Mouse (Mus musculus) MEL (cell line): ENCODE data around the gene Slc4a10. TPM values are rescaled to one million over a fixed set of nuclear protein-coding genes. Genes with fewer than 3 reads are reported as not detected.

Experiments used
- DNase-seq: peaks from one replicate; pipeline ENCODE4 v3.0.0; 2011; ENCODE audit warnings: low read depth, low spot score
- H3K27ac ChIP-seq: 2 replicates; pipeline ENCODE4 v1.5.1; 2012; ENCODE audit warnings: low read depth, mild to moderate bottlenecking, control low read depth, low read length, moderate library complexity; ENCODE audit not compliant: control insufficient read depth
- H3K27me3 ChIP-seq, 2 experiments: fragments of 150-350 bp in 1 of 2; sonication (generic) in 1 of 2; 2 replicates each; pipeline ENCODE4 v1.6.1; 2012; ENCODE audit warnings: low read length in 2 of 2, mild to moderate bottlenecking in 2 of 2, improper control_type of control experiment in 1 of 2, moderate library complexity in 1 of 2; ENCODE audit not compliant: insufficient read depth in 2 of 2, control insufficient read depth in 1 of 2
- H3K36me3 ChIP-seq, 2 experiments: 2 replicates each; pipeline ENCODE4 v1.6.1; 2012 to 2014; ENCODE audit warnings: low read length in 2 of 2, improper control_type of control experiment in 1 of 2, inconsistent platforms in 1 of 2, mild to moderate bottlenecking in 1 of 2; ENCODE audit not compliant: insufficient read depth in 2 of 2, control insufficient read depth in 1 of 2
- H3K4me1 ChIP-seq, 2 experiments: fragments of 150-350 bp in 1 of 2; sonication (generic) in 1 of 2; 2 replicates each; pipeline ENCODE4 v1.6.1; 2012; ENCODE audit warnings: low read length in 2 of 2, improper control_type of control experiment in 1 of 2, mild to moderate bottlenecking in 1 of 2; ENCODE audit not compliant: insufficient read depth in 2 of 2, control insufficient read depth in 1 of 2
- H3K4me3 ChIP-seq, 2 experiments: fragments of 150-350 bp in 1 of 2; sonication (generic) in 1 of 2; 2 replicates each; pipeline ENCODE4 v1.5.1; 2012; ENCODE audit warnings: low read depth in 2 of 2, low read length in 2 of 2, mild to moderate bottlenecking in 2 of 2, moderate library complexity in 2 of 2, control low read depth in 1 of 2, improper control_type of control experiment in 1 of 2; ENCODE audit not compliant: control insufficient read depth in 1 of 2, insufficient read depth in 1 of 2
- H3K79me2 ChIP-seq: 2 replicates; pipeline ENCODE4 v1.6.1; 2012; ENCODE audit warnings: mild to moderate bottlenecking, low read length, moderate library complexity; ENCODE audit not compliant: control insufficient read depth, poor library complexity, insufficient read depth
- H3K9ac ChIP-seq: 2 replicates; pipeline ENCODE4 v1.6.1; 2012; ENCODE audit warnings: low read depth, mild to moderate bottlenecking, control low read depth, low read length, moderate library complexity; ENCODE audit not compliant: control insufficient read depth, poor library complexity, severe bottlenecking
- H3K9me3 ChIP-seq: fragments of 150-350 bp; sonication (generic); replicated peaks from 2 replicates; pipeline ENCODE4 v1.6.1; 2012; ENCODE audit warnings: mild to moderate bottlenecking, low read length, improper control_type of control experiment, moderate library complexity; ENCODE audit not compliant: insufficient read depth
- CTCF ChIP-seq, 3 experiments: IDR thresholded peaks in 2 of 3; conservative IDR thresholded peaks in 1 of 3; 2 replicates each; pipeline ENCODE4 v1.5.1; 2011 to 2012; ENCODE audit warnings: low read length in 3 of 3, low read depth in 2 of 3, mild to moderate bottlenecking in 2 of 3, improper control_type of control experiment in 1 of 3, inconsistent platforms in 1 of 3, mixed read lengths in 1 of 3, moderate library complexity in 1 of 3; ENCODE audit not compliant: control insufficient read depth in 1 of 3, insufficient read depth in 1 of 3, poor library complexity in 1 of 3, severe bottlenecking in 1 of 3
- EP300 ChIP-seq, 2 experiments: IDR thresholded peaks; 2 replicates each; pipeline ENCODE4 v1.6.1; 2011; ENCODE audit warnings: improper control_type of control experiment in 2 of 2, low read length in 2 of 2, low read depth in 1 of 2, mild to moderate bottlenecking in 1 of 2
- ETS1 ChIP-seq: IDR thresholded peaks from 2 replicates; pipeline ENCODE4 v1.6.1; 2012; ENCODE audit warnings: low read depth, mild to moderate bottlenecking, inconsistent platforms, low read length, improper control_type of control experiment, moderate library complexity
- GATA1 ChIP-seq: IDR thresholded peaks from 2 replicates; pipeline ENCODE4 v1.6.1; 2011; ENCODE audit warnings: low read depth, low read length, improper control_type of control experiment
- HCFC1 ChIP-seq: IDR thresholded peaks from 2 replicates; pipeline ENCODE4 v1.6.1; 2012; ENCODE audit warnings: low read depth, mild to moderate bottlenecking, inconsistent platforms, low read length, improper control_type of control experiment, moderate library complexity
- MAFK ChIP-seq: IDR thresholded peaks from 2 replicates; pipeline ENCODE4 v1.6.1; 2011; ENCODE audit warnings: low read depth, mild to moderate bottlenecking, low read length, improper control_type of control experiment, borderline replicate concordance
- MAX ChIP-seq: IDR thresholded peaks from 2 replicates; pipeline ENCODE4 v1.6.1; 2011; ENCODE audit warnings: low read length, improper control_type of control experiment
- MAZ ChIP-seq: IDR thresholded peaks from 2 replicates; pipeline ENCODE4 v1.6.1; 2012; ENCODE audit warnings: low read depth, mild to moderate bottlenecking, inconsistent platforms, low read length, improper control_type of control experiment
- MEF2A ChIP-seq: IDR thresholded peaks from 2 replicates; pipeline ENCODE4 v1.6.1; 2014; ENCODE audit warnings: low read depth, mild to moderate bottlenecking, inconsistent platforms, low read length, improper control_type of control experiment; ENCODE audit not compliant: poor library complexity, insufficient replicate concordance, severe bottlenecking; ENCODE audit errors: extremely low read depth
- MYB ChIP-seq: IDR thresholded peaks from 2 replicates; pipeline ENCODE4 v1.6.1; 2011; ENCODE audit warnings: mild to moderate bottlenecking, low read depth, low read length, improper control_type of control experiment
- NRF1 ChIP-seq: IDR thresholded peaks from 2 replicates; pipeline ENCODE4 v1.6.1; 2014; ENCODE audit warnings: low read depth, mild to moderate bottlenecking, inconsistent platforms, low read length, improper control_type of control experiment, moderate library complexity; ENCODE audit not compliant: poor library complexity, insufficient read depth, severe bottlenecking
- POLR2A ChIP-seq, 2 experiments: IDR thresholded peaks; 2 replicates each; pipeline ENCODE4 v1.6.1; 2011 to 2012; ENCODE audit warnings: low read length in 2 of 2, mild to moderate bottlenecking in 2 of 2, control low read depth in 1 of 2, improper control_type of control experiment in 1 of 2, low read depth in 1 of 2, moderate library complexity in 1 of 2; ENCODE audit not compliant: control insufficient read depth in 1 of 2, insufficient read depth in 1 of 2, poor library complexity in 1 of 2
- POLR2AphosphoS5 ChIP-seq: IDR thresholded peaks from 2 replicates; pipeline ENCODE4 v1.6.1; 2012; ENCODE audit warnings: low read depth, borderline replicate concordance, mild to moderate bottlenecking, inconsistent platforms, low read length, moderate library complexity, mixed read lengths
- RAD21 ChIP-seq: IDR thresholded peaks from 2 replicates; pipeline ENCODE4 v1.6.1; 2011; ENCODE audit warnings: mild to moderate bottlenecking, low read depth, low read length, improper control_type of control experiment
- SMC3 ChIP-seq: IDR thresholded peaks from 2 replicates; pipeline ENCODE4 v1.6.1; 2011; ENCODE audit warnings: low read depth, low read length, improper control_type of control experiment
- TAL1 ChIP-seq: IDR thresholded peaks from 2 replicates; pipeline ENCODE4 v1.6.1; 2012; ENCODE audit warnings: mild to moderate bottlenecking, inconsistent platforms, low read length, moderate library complexity, mixed read lengths
- TCF12 ChIP-seq: IDR thresholded peaks from 2 replicates; pipeline ENCODE4 v1.6.1; 2014; ENCODE audit warnings: low read depth, mild to moderate bottlenecking, inconsistent platforms, low read length, improper control_type of control experiment, moderate library complexity
- UBTF ChIP-seq: IDR thresholded peaks from 2 replicates; pipeline ENCODE4 v1.6.1; 2012; ENCODE audit warnings: low read depth, mild to moderate bottlenecking, inconsistent platforms, low read length, improper control_type of control experiment, moderate library complexity, borderline replicate concordance; ENCODE audit not compliant: insufficient read depth
- USF1 ChIP-seq: IDR thresholded peaks from 2 replicates; pipeline ENCODE4 v1.6.1; 2014; ENCODE audit warnings: low read depth, mild to moderate bottlenecking, inconsistent platforms, low read length, improper control_type of control experiment, moderate library complexity
- USF2 ChIP-seq, 2 experiments: IDR thresholded peaks; 2 replicates each; pipeline ENCODE4 v1.6.1; 2011 to 2012; ENCODE audit warnings: improper control_type of control experiment in 2 of 2, low read length in 2 of 2, borderline replicate concordance in 1 of 2, inconsistent platforms in 1 of 2, low read depth in 1 of 2, mild to moderate bottlenecking in 1 of 2; ENCODE audit not compliant: insufficient read depth in 1 of 2
- ZC3H11A ChIP-seq: IDR thresholded peaks from 2 replicates; pipeline ENCODE4 v1.6.1; 2012; ENCODE audit warnings: low read depth, mild to moderate bottlenecking, inconsistent platforms, low read length, improper control_type of control experiment
- ZKSCAN1 ChIP-seq: IDR thresholded peaks from 2 replicates; pipeline ENCODE4 v1.6.1; 2012; ENCODE audit warnings: low read depth, mild to moderate bottlenecking, inconsistent platforms, low read length, improper control_type of control experiment, moderate library complexity
- ZMIZ1 ChIP-seq: IDR thresholded peaks from 2 replicates; pipeline ENCODE4 v1.6.1; 2012; ENCODE audit warnings: low read depth, mild to moderate bottlenecking, inconsistent platforms, low read length, improper control_type of control experiment, moderate library complexity
- ZNF384 ChIP-seq: IDR thresholded peaks from 2 replicates; pipeline ENCODE4 v1.6.1; 2012; ENCODE audit warnings: low read depth, mild to moderate bottlenecking, inconsistent platforms, low read length, improper control_type of control experiment
- polyA plus RNA-seq, 2 experiments: library from polyadenylated mRNA; stranded (reverse) in 1 of 2; unstranded in 1 of 2; fragments of >175 nt in 1 of 2; fragments of >200 nt in 1 of 2; gene quantifications; 2 replicates each; pipeline versions ENCODE4 v1.2.1 to v1.2.4; 2012; ENCODE audit warnings: low replicate concordance in 2 of 2, low read depth in 1 of 2; ENCODE audit not compliant: insufficient read length in 2 of 2, insufficient read depth in 1 of 2, missing spikeins in 1 of 2
- total RNA-seq: library from RNA; depleted of rRNA; stranded (reverse); fragments of 300-350 nt; gene quantifications from 2 replicates; pipeline ENCODE4 v1.2.3, GENCODE M21; 2012

Gene Slc4a10
- total and polyA plus RNA-seq, 3 experiments: 0.08 TPM; not detected in 2

DNA sequence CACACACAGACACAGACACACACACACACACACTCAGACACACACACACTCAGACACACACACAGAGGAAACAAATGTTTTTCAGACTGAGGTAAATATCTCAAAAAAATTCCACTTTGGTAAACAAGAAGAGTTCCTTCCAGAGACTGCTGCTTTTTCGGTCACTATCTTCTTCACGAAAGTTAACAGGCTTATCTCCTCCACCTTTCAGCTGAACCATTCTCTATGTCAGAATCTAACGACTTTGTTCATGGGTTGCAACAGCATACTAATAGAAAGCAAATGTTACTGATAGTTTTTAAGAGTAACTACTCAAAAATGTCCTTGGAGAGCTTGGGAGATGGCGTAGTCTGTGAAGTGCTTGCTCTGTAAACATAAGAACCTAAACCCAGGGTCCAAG is 241.3 kb downstream of the Slc4a10 start:
- TF ChIP-seq SMC3: 0 out of 2 replicates have a peak, but pooled peaks have one; percentile 3
- peak; percentile 58 for TF ChIP-seq GATA1
- peak in 1 of 2 experiments; percentile 42; a peak in 1 of 4 replicates for TF ChIP-seq EP300 (IDR thresholded peaks at IDR 0.05; ENCODE audit: low read depth in 1 of 2, low read length in 2 of 2)
- TF ChIP-seq ZNF384: 0 out of 2 replicates have a peak, but pooled peaks have one; percentile 15
- TF ChIP-seq ETS1: 0 out of 2 replicates have a peak, but pooled peaks have one; percentile 26
- TF ChIP-seq MYB: no peak
- Histone ChIP-seq H3K9ac (no peak overlapping the region), H3K4me3 (no peak overlapping the region), H3K27me3 (no peaks in the 10 kb centered on the region), H3K36me3 (peaks cover 0 to 12% of the 10 kb centered on the region in 2 experiments; a peak in 2 of 4 replicates), H3K27ac (no peak overlapping the region), H3K4me1 (peaks cover 5 to 6% of the 10 kb centered on the region in 2 experiments; a peak in 3 of 4 replicates), H3K79me2 (no peaks in the 10 kb centered on the region), H3K9me3 (no peaks in the 10 kb centered on the region)
- DNase-seq: peak; percentile 32

DNA sequence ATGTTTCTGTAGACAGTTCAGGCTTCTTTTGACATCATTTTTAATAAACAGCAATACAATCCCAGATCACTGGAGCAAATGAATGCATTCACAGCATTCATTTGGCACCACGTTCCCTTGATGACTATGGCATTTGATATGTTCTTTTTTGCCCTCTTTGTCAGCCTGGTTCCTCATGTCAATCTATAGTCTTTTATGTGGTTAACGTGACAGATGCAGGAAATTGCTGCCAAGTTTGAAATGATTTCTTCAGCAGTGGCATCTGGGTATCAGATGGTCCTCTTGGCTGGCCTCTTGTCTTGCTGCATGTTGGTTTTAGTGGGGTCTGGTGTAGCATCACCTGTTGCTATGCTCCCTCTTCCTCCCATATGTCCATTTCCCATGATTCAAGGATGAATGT is 247.6 kb downstream of the Slc4a10 start:
- DNase-seq: peak; percentile 14
- H3K9ac ChIP-seq: no peak overlapping the region

DNA sequence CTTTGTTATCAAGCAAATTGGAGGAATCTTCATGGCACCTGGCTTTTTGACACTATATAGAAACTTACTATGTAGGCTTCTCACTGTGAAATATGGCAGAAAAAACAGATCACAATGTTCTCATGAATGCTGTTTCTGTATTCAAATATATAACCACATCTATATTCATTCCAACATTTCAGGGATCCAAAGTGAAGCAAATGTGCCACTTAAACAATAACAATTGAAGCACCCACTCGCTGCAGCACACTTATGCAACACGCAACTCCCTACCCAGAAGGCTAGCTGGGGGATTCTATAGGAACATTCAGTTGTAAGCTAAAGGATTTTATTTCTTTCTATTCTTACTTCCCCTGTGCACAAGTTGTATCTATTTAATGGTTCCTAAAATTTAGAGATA is 255.5 kb downstream of the Slc4a10 start:
- Histone ChIP-seq H3K9me3 (no peaks in the 10 kb centered on the region), H3K79me2 (no peaks in the 10 kb centered on the region), H3K27me3 (no peaks in the 10 kb centered on the region), H3K27ac (no peak overlapping the region), H3K4me3 (no peak overlapping the region), H3K36me3 (no peaks in the 10 kb centered on the region)
- DNase-seq: no peak
- TF ChIP-seq MAZ: no peak
- no peak for TF ChIP-seq TCF12
- TF ChIP-seq CTCF (IDR thresholded peaks at IDR 0.05 in 2 of 3, conservative IDR thresholded peaks at IDR 0.05 in 1 of 3; ENCODE audit: control insufficient read depth in 1 of 3, insufficient read depth in 1 of 3, low read depth in 2 of 3, low read length in 3 of 3, poor library complexity in 1 of 3, severe bottlenecking in 1 of 3): no peak
- no peak for TF ChIP-seq GATA1
- TF ChIP-seq ZC3H11A: no peak
- no peak for TF ChIP-seq UBTF
- no peak for TF ChIP-seq USF2 (IDR thresholded peaks at IDR 0.05; ENCODE audit: borderline replicate concordance in 1 of 2, insufficient read depth in 1 of 2, low read depth in 1 of 2, low read length in 2 of 2)
- TF ChIP-seq NRF1: no peak
- TF ChIP-seq HCFC1: no peak
- no peak for TF ChIP-seq POLR2A (IDR thresholded peaks at IDR 0.05; ENCODE audit: control insufficient read depth in 1 of 2, insufficient read depth in 1 of 2, low read depth in 1 of 2, low read length in 2 of 2, poor library complexity in 1 of 2)
- TF ChIP-seq SMC3: no peak
- no peak for TF ChIP-seq POLR2AphosphoS5
- TF ChIP-seq ETS1: no peak
- TF ChIP-seq TAL1: no peak
- TF ChIP-seq ZNF384: no peak
- no peak for TF ChIP-seq MYB
- TF ChIP-seq USF1: no peak
- TF ChIP-seq MEF2A: no peak
- TF ChIP-seq, all 39 proteins: peak for 0
- H3K9ac ChIP-seq: no peak overlapping the region
- H3K4me1 ChIP-seq: no peaks in the 10 kb centered on the region

More for the DNA sequence above, 247.6 kb downstream of the Slc4a10 start:
- H3K36me3 ChIP-seq: no peaks in the 10 kb centered on the region; a peak in 1 of 4 replicates
- no peaks in the 10 kb centered on the region for H3K27me3 ChIP-seq
- no peaks in the 10 kb centered on the region for H3K79me2 ChIP-seq
- no peaks in the 10 kb centered on the region for H3K9me3 ChIP-seq
- no peak overlapping the region for H3K4me3 ChIP-seq
- no peak for TF ChIP-seq MEF2A
- TF ChIP-seq TAL1: no peak
- no peak for TF ChIP-seq ZC3H11A
- no peak for TF ChIP-seq UBTF
- no peak for TF ChIP-seq RAD21
- TF ChIP-seq GATA1: no peak
- no peak for TF ChIP-seq ZKSCAN1
- no peak for TF ChIP-seq EP300 (IDR thresholded peaks at IDR 0.05; ENCODE audit: low read depth in 1 of 2, low read length in 2 of 2)
- no peak for TF ChIP-seq MAFK
- TF ChIP-seq USF1: no peak
- TF ChIP-seq MAX: no peak
- TF ChIP-seq ZMIZ1: no peak
- no peaks in the 10 kb centered on the region for H3K4me1 ChIP-seq
- H3K27ac ChIP-seq: no peak overlapping the region
